Mouse (Mus musculus): Measurements from ENCODE around the gene Grm5.

DNA sequence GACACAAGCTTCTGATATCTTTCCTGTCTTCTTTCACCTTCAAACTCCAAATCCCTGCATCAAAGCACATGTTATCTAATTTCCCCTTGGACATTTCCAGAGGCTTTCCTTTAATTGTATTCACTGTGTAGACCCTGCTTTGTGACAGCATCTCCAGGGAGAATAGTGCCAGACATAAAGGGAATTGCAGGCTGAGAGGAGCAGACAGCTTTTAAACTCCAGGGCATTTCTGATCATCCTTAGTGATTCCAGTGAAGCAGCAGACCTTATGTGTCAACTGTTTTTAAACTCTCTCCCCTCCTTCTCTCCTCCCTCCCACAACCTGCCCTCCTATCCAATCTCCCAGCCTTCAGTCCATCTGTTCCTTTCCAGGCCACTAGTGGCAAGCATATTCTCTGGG is 507.1 kb downstream of the Grm5 start:
- TF ChIP-seq CTCF (IDR thresholded peaks at IDR 0.05) (no peak), EP300 (IDR thresholded peaks at IDR 0.05) (no peak)
